Mouse (Mus musculus): Measurements from ENCODE around the gene Txndc17.
A peak's percentile ranks its signal among the peaks of the same experiment; 100 is the strongest.

Gene Txndc17

GRCm38 (mm10) chr11:72224865-72225264, 17.5 kb downstream of the Txndc17 start:
- peak; percentile 73 for DNase-seq

DNA sequence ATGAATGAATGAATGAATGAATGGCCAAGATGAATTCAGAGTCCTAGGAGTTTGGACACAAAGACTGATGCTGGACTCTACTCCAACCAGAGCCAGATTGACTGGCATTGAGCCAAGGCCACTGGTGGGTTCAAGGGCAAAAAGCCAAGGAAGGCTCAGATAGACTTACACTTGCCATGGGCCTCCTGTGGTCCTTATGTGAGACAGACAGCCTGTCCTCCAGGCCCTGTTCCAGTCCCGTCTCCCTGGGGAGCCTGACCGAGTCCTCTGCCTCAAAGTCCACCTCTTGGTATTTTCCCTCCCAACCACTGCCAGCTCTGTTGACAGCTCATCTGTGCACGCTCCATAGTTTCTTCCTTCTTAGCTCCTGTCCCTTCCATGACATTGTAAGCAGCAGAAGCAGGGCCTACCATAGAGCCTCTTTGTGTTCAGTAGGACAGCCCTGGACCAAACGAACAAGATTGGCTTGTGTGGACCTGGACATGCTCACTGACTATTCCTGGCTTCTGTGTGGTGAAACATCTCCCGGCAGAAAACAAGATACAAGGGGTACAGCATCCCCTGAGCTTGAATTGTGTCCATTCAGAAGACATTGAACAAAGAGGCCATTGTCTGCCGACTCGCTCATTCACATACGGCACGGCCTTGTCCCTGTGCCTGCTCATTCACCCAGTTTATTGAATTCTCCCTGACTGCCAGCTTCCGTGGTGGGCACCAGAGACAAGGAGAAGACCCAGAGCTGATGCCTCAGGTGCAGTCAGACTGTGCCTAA, 18.9 kb downstream of the Txndc17 start:
- no peak for DNase-seq

- DNase-seq, result no peak
These were observed 19.6 kb downstream of the Txndc17 start for GRCm38 (mm10) chr11:72226901-72227300.

DNA sequence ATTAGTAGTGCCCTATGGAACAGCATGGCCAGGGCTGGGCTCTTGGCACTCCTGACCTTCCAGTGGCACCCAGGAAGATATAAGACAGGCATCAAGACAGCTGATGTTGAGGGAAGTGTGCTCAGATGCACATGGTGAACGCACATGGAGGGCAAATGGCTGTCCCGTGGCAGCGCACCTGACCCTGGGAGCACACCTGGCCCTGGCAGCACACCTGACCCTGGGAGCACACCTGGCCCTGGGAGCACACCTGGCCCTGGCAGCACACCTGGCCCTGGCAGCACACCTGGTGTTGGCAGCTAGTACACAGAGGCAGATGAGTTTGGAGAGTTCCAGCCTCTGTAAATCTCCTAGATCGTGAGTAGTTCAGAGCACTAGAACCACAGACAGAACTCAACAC, 21.2 kb downstream of the Txndc17 start:
- no peak for DNase-seq

DNA sequence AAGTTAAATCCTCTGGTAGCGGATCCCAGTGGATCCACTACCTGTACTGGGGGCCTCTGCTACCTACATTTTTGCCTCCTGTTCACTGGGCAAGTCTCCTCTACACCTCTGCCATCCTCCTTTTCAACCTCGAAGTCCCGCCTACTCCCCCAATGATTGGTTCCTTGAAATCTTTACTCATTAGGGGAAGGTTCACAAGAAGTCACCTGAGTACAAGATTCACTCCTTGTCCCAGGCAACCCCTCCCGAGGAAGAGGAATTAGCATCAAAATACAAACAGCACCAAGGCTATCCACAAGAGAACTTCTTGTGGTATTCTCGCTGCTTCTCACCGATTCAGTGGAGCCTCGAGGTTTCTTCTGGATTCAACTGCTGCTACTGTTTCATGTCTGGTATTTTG, 24.7 kb downstream of the Txndc17 start:
- DNase-seq, result no peak

DNA sequence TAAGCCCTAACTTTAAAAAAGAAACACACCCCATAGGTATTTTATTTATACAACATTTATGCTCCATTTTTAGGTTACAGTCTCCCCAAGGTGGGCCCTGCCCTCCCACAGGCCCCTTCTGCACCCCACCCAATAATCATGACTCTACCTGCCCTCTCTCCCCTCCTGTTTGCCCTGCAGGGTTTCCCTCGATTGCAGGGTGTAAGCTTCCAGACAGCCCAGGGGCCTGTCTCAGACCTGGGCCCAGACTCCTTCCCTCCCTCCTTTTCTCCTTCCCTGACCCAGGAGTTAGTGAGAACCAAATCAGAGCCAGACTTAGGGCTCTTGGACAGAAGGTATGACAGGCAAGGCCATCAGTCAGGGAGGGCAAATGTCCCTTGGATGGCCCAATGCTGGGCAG, 25.6 kb downstream of the Txndc17 start:
- DNase-seq, result no peak

DNA sequence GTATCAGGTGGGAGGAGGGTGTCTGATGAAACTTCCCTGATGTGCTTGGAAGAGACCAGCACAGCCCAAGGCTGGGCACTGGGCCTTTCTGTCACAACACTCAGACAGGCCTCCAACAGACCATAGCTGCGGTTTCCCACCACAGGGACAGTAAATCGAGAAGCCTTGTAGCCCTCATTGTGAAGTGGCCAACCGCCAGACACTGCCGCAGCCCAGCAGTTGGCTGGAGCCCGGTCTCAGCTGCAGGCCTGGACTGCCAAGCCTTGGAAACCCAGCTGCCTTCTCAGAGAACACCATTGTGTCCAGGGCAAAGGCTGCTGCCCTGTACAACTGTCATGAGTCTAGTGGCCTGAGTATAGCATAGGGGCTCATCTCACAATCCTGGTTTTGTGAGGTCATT, 26.7 kb downstream of the Txndc17 start:
- DNase-seq, result no peak

DNA sequence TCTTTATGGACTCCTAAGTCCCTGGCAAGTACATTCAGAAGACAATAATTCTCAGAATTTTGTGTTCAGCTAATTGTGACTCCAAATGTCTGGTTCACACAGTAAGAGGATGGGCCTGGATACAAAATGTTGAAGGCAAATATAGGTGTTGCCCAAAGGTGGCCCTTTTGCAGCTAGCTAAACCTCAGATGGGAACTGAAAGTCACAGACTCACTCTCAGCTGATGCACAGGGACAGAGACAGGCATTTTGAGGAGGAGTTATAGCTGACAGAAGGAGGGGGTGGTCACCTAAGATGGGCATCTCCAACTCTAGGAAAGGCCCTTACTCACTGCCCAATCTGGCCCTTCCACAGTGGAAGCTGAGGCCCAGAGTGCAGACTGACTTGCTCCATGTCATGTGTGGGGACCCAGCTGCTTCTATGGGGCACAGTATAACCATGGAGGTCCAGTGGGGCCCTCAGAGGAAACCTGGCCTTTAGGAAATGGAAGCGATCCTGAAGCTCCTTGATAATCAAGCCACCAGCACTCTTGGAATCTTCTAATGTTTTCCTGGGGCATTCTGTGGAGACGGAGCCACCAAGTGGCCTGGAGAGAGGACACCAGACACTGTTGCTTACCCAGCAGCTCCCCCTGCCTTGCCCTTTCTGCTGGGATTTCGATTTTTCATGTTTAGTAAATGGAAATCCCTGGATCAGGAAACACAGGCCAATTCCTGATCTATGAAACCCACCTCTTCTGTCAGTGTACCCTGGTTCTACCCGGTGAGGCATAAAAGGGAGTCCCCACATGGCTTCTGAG, 32.9 kb downstream of the Txndc17 start:
- no peak for DNase-seq

- DNase-seq, result no peak
These were observed 37.9 kb downstream of the Txndc17 start for GRCm38 (mm10) chr11:72245196-72245753.

- DNase-seq, result no peak
These were observed 48.3 kb downstream of the Txndc17 start for GRCm38 (mm10) chr11:72255629-72256028.

DNA sequence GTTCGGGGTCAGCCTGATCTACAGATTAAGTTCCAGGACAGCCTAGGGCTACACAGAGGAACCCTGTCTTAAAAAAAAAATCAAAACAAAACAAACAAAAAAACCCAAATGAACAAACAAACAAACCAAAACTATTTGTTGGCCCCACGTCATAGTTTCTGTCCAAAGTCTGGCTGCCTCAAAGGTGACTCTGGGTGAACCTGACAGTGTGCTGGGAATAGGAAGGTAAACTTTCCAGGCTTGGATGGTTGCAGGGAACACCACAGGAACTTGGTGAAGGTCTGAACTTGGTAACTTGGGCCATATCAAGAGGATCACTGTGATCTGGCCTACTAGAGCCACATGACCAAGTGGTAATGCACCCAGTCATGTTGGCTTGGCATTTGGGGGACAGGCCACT, 49.1 kb downstream of the Txndc17 start:
- DNase-seq, result no peak
